Mouse (Mus musculus): ENCODE measurements at regions not wholly inside any gene's neighbourhood (a gene's known extent, or its start where the extent isn't known, plus 50 kb on each side); places are given as distances from the start of the nearest gene placed in this dataset.

DNA sequence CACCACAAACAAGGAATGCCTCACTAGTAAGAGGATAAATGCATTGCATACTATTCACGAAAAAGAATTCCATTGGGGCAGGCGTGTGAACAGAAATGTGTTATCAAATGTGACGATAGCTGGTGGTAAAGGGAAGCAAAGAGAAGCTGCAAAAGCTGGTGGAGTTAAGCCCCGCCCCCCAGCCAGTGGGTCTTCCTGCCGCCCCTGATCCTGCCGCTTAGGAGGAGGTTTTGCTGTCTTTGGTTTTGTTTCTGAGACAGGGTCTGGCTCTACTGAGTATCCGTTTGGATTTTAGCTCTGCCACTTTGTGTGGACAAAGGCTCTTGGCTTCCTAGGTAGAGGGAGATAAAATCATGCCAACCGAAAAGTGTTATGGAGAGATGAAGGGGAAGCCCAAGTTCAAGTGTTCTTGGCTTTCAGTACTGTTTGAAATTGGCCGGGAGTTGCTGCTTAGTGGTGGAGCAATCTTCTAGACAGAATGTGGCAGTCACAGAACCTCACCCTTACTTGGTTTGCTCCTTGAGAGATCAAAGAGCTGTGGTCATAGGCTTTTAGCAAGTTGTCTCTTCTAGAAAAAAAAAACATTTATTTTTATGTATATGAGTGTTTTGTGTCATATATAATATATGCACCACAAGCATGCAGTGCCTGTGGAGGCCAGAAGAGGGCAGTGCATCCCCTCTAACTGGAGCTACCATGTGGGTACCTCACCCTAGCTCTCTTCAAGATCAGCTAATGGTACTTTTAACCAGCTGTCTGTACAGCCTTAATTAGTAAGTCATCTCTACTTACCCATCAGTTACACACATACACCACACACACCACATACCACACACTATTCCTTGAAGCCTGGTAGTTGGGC is 59.8 kb upstream of the Slc34a2 start:
- no peak overlapping the region for H3K9ac ChIP-seq
- H3K9me3 ChIP-seq (ENCODE audit: low read length), result no peaks in the 10 kb centered on the region
- no peak overlapping the region for H3K4me2 ChIP-seq (ENCODE audit: low read depth)
- ATAC-seq, result no peak
- no peak overlapping the region for H3K27ac ChIP-seq (ENCODE audit: low read depth, low read length)
- 80% methylated on average over 9 of the region's 9 CpGs for WGBS
- H3K36me3 ChIP-seq (ENCODE audit: insufficient read depth), result no peaks in the 10 kb centered on the region
- no peaks in the 10 kb centered on the region for H3K4me1 ChIP-seq (ENCODE audit: insufficient read depth)
- TF ChIP-seq CTCF (IDR thresholded peaks at IDR 0.05; ENCODE audit: low read depth), result peak; percentile 39
- no peak overlapping the region for H3K4me3 ChIP-seq (ENCODE audit: low read depth, low read length)
- no peak for DNase-seq
- H3K27me3 ChIP-seq (ENCODE audit: insufficient read depth, low read length), result no peaks in the 10 kb centered on the region

GRCm38 (mm10) chr5:52979458-52979857 is 58.4 kb upstream of the Slc34a2 start:
- Histone ChIP-seq H3K9me3 (ENCODE audit: low read length) (no peaks in the 10 kb centered on the region), H3K4me1 (ENCODE audit: insufficient read depth) (no peaks in the 10 kb centered on the region), H3K4me2 (ENCODE audit: low read depth) (no peak overlapping the region), H3K36me3 (ENCODE audit: insufficient read depth) (no peaks in the 10 kb centered on the region), H3K27ac (ENCODE audit: low read depth, low read length) (no peak overlapping the region), H3K27me3 (ENCODE audit: insufficient read depth, low read length) (no peaks in the 10 kb centered on the region), H3K4me3 (ENCODE audit: low read depth, low read length) (no peak overlapping the region), H3K9ac (no peak overlapping the region)
- TF ChIP-seq CTCF (IDR thresholded peaks at IDR 0.05; ENCODE audit: low read depth), result no peak
- 56% methylated on average over 1 of the region's 1 CpGs for WGBS
- DNase-seq (no peak), ATAC-seq (no peak; the same call in 1 of the 2 replicates)

DNA sequence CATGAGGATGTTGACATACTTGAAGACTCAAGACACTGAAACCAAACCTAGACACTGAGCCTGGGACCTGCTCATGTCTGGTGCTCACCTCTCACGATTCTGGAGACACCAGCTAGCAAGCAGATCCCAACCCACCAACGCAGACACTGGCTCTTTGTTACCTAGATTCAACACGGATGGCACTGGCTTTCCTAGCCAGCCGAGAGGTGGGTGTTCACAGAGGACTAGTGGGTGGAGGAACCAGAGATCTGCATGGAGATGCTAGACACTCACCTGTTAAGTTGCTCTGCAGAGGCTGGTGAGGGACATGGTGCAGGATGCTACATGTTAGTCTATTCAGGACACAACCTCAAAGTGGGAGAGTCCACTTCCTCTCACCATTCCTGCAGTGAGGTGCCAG is 55.8 kb upstream of the Slc34a2 start:
- ATAC-seq (no peak), DNase-seq (no peak)
- 89% methylated on average over 4 of the region's 4 CpGs for WGBS
- H3K4me2 ChIP-seq (ENCODE audit: low read depth), result no peak overlapping the region
- no peak overlapping the region for H3K9ac ChIP-seq
- no peaks in the 10 kb centered on the region for H3K27me3 ChIP-seq (ENCODE audit: insufficient read depth, low read length)
- no peaks in the 10 kb centered on the region for H3K36me3 ChIP-seq (ENCODE audit: insufficient read depth)
- no peaks in the 10 kb centered on the region for H3K9me3 ChIP-seq (ENCODE audit: low read length)
- TF ChIP-seq CTCF (IDR thresholded peaks at IDR 0.05; ENCODE audit: low read depth), result no peak
- H3K4me1 ChIP-seq (ENCODE audit: insufficient read depth), result no peaks in the 10 kb centered on the region
- H3K4me3 ChIP-seq (ENCODE audit: low read depth, low read length), result no peak overlapping the region
- H3K27ac ChIP-seq (ENCODE audit: low read depth, low read length), result no peak overlapping the region

GRCm38 (mm10) chr5:52982741-52983140 is 55.1 kb upstream of the Slc34a2 start:
- Histone ChIP-seq H3K4me1 (ENCODE audit: insufficient read depth) (no peaks in the 10 kb centered on the region), H3K9me3 (ENCODE audit: low read length) (no peaks in the 10 kb centered on the region), H3K27me3 (ENCODE audit: insufficient read depth, low read length) (no peaks in the 10 kb centered on the region), H3K4me3 (ENCODE audit: low read depth, low read length) (no peak overlapping the region), H3K36me3 (ENCODE audit: insufficient read depth) (no peaks in the 10 kb centered on the region), H3K4me2 (ENCODE audit: low read depth) (no peak overlapping the region), H3K9ac (no peak overlapping the region), H3K27ac (ENCODE audit: low read depth, low read length) (no peak overlapping the region)
- no peak for DNase-seq
- WGBS, result 67% methylated on average over 4 of the region's 4 CpGs
- no peak for TF ChIP-seq CTCF (IDR thresholded peaks at IDR 0.05; ENCODE audit: low read depth)
- ATAC-seq, result no peak

All from forebrain, postnatal 0 days (tissue).